Mouse (Mus musculus): ENCODE data around the gene Nfatc2ip. TPM values are rescaled to one million over a fixed set of nuclear protein-coding genes. Genes with fewer than 3 reads are reported as not detected.
"Not testable (repeated sequence)": the region's sequence is repeated elsewhere in the genome, so short reads cannot be mapped to it uniquely, and the experiment has no call there.

Nfatc2ip gene
- total RNA-seq, 2 experiments from 2014 or later = 14.9 to 18.9 TPM

GRCm38 (mm10) chr7:126416615-126417014 is 20.1 kb upstream of the Nfatc2ip start:
- ATAC-seq (replicated peaks; ENCODE audit: low FRiP score, low TSS enrichment, poor library complexity, severe bottlenecking) = peak; percentile 27; the same call in 1 of the 2 replicates

GRCm38 (mm10) chr7:126414725-126415124 is 18.2 kb upstream of the Nfatc2ip start, which contains the start of gene Cd19:
Cd19 (minus strand) TSS chr7:126414889.
- no peak for ATAC-seq (replicated peaks; ENCODE audit: low FRiP score, low TSS enrichment, poor library complexity, severe bottlenecking)

GRCm38 (mm10) chr7:126411061-126411460 is 14.5 kb upstream of the Nfatc2ip start:
- ATAC-seq (replicated peaks; ENCODE audit: low FRiP score, low TSS enrichment, poor library complexity, severe bottlenecking) = no peak

GRCm38 (mm10) chr7:126408686-126409085 is 12.1 kb upstream of the Nfatc2ip start:
- ATAC-seq (replicated peaks; ENCODE audit: low FRiP score, low TSS enrichment, poor library complexity, severe bottlenecking) = no peak

- ATAC-seq (replicated peaks; ENCODE audit: low FRiP score, low TSS enrichment, poor library complexity, severe bottlenecking) = not testable (repeated sequence)
These were observed 6.0 kb upstream of the Nfatc2ip start for GRCm38 (mm10) chr7:126402518-126402917.

- ATAC-seq (replicated peaks; ENCODE audit: low FRiP score, low TSS enrichment, poor library complexity, severe bottlenecking) = peak; percentile 31; the same call in 1 of the 2 replicates
These were observed 3.0 kb upstream of the Nfatc2ip start for GRCm38 (mm10) chr7:126399548-126399947.

- no peak for ATAC-seq (replicated peaks; ENCODE audit: low FRiP score, low TSS enrichment, poor library complexity, severe bottlenecking)
These were observed 1.3 kb upstream of the Nfatc2ip start for GRCm38 (mm10) chr7:126397822-126398221.

GRCm38 (mm10) chr7:126397221-126397620 is 684 bp upstream of the Nfatc2ip start:
- 0 out of 2 replicates have a peak, but pooled peaks have one; percentile 39 for ATAC-seq (replicated peaks; ENCODE audit: low FRiP score, low TSS enrichment, poor library complexity, severe bottlenecking)

GRCm38 (mm10) chr7:126392086-126392884 is 4.3 kb downstream of the Nfatc2ip start:
- ATAC-seq (replicated peaks; ENCODE audit: low FRiP score, low TSS enrichment, poor library complexity, severe bottlenecking) = not testable (repeated sequence)

GRCm38 (mm10) chr7:126388185-126388584 is 8.4 kb downstream of the Nfatc2ip start:
- ATAC-seq (replicated peaks; ENCODE audit: low FRiP score, low TSS enrichment, poor library complexity, severe bottlenecking) = no peak

- no peak for ATAC-seq (replicated peaks; ENCODE audit: low FRiP score, low TSS enrichment, poor library complexity, severe bottlenecking)
These were observed 13.0 kb downstream of the Nfatc2ip start for GRCm38 (mm10) chr7:126383565-126383964.

GRCm38 (mm10) chr7:126377278-126378158 is 19.0 kb downstream of the Nfatc2ip start, which contains the start of gene Spns1:
Spns1 (minus strand) TSS chr7:126377450.
- peak; percentile 92 for ATAC-seq (replicated peaks; ENCODE audit: low FRiP score, low TSS enrichment, poor library complexity, severe bottlenecking)

- peak; percentile 33 for ATAC-seq (replicated peaks; ENCODE audit: low FRiP score, low TSS enrichment, poor library complexity, severe bottlenecking)
These were observed 19.6 kb downstream of the Nfatc2ip start for GRCm38 (mm10) chr7:126376903-126377277.

- ATAC-seq (replicated peaks; ENCODE audit: low FRiP score, low TSS enrichment, poor library complexity, severe bottlenecking) = no peak
These were observed 21.5 kb downstream of the Nfatc2ip start for GRCm38 (mm10) chr7:126375012-126375411.

- no peak for ATAC-seq (replicated peaks; ENCODE audit: low FRiP score, low TSS enrichment, poor library complexity, severe bottlenecking)
These were observed 22.0 kb downstream of the Nfatc2ip start for GRCm38 (mm10) chr7:126374526-126374925.

- ATAC-seq (replicated peaks; ENCODE audit: low FRiP score, low TSS enrichment, poor library complexity, severe bottlenecking) = no peak
These were observed 23.5 kb downstream of the Nfatc2ip start for GRCm38 (mm10) chr7:126373007-126373406.

- ATAC-seq (replicated peaks; ENCODE audit: low FRiP score, low TSS enrichment, poor library complexity, severe bottlenecking) = peak; percentile 48
These were observed 27.1 kb downstream of the Nfatc2ip start, which contains the start of gene Lat for GRCm38 (mm10) chr7:126369393-126369792. Lat (minus strand) TSS chr7:126369570.

GRCm38 (mm10) chr7:126368367-126368766 is 28.2 kb downstream of the Nfatc2ip start:
- no peak for ATAC-seq (replicated peaks; ENCODE audit: low FRiP score, low TSS enrichment, poor library complexity, severe bottlenecking)

- no peak for ATAC-seq (replicated peaks; ENCODE audit: low FRiP score, low TSS enrichment, poor library complexity, severe bottlenecking)
These were observed 28.9 kb downstream of the Nfatc2ip start for GRCm38 (mm10) chr7:126367636-126368035.

- no peak for ATAC-seq (replicated peaks; ENCODE audit: low FRiP score, low TSS enrichment, poor library complexity, severe bottlenecking)
These were observed 33.5 kb downstream of the Nfatc2ip start for GRCm38 (mm10) chr7:126363038-126363437.

Data from megakaryocyte-erythroid progenitor cell, adult 5-6 weeks (primary cell).